Mouse (Mus musculus) intestine, embryonic 14.5 days (tissue): ENCODE results near the gene Drd1. TPM values are rescaled to one million over a fixed set of nuclear protein-coding genes. Genes with fewer than 3 reads are reported as not detected.
A peak's percentile ranks its signal among the peaks of the same experiment; 100 is the strongest.

Experiments used
- ATAC-seq: fragments of 200-750 bp; cut with Nextera tagmentation; replicated peaks from 2 replicates; pipeline ENCODE4 v1.8.0; 2017; ENCODE audit warnings: low read depth, moderate number of reproducible peaks, moderate TSS enrichment, moderate library complexity; ENCODE audit not compliant: low FRiP score, low TSS enrichment
- DNase-seq: peaks from one replicate; pipeline ENCODE4 v3.0.0-alpha.2; 2018; ENCODE audit warnings: low spot score
- H3K27ac ChIP-seq: fragments of 300-500 bp; sonication (generic); 2 replicates; pipeline ENCODE4 v1.5.1; 2014; ENCODE audit warnings: low read depth, mild to moderate bottlenecking, control low read depth
- H3K27me3 ChIP-seq: fragments of 300-500 bp; sonication (generic); replicated peaks from 2 replicates; pipeline ENCODE4 v1.6.1; 2014; ENCODE audit warnings: low read length, control low read depth; ENCODE audit not compliant: control insufficient read depth, insufficient read depth
- H3K36me3 ChIP-seq: fragments of 300-500 bp; sonication (generic); 2 replicates; pipeline ENCODE4 v1.6.1; 2014; ENCODE audit warnings: low read length, control low read depth; ENCODE audit not compliant: control insufficient read depth, insufficient read depth
- H3K4me1 ChIP-seq: fragments of 300-500 bp; sonication (generic); replicated peaks from 2 replicates; pipeline ENCODE4 v1.6.1; 2014; ENCODE audit warnings: low read length, control low read depth, mixed read lengths; ENCODE audit not compliant: control insufficient read depth, insufficient read depth
- H3K4me2 ChIP-seq: fragments of 300-500 bp; sonication (generic); 2 replicates; pipeline ENCODE4 v1.6.1; 2014; ENCODE audit warnings: low read length
- H3K4me3 ChIP-seq: fragments of 300-500 bp; sonication (generic); 2 replicates; pipeline ENCODE4 v1.5.1; 2014; ENCODE audit warnings: low read depth, low read length, control low read depth, mixed read lengths
- H3K9ac ChIP-seq: fragments of 300-500 bp; sonication (generic); 2 replicates; pipeline ENCODE4 v1.6.1; 2014; ENCODE audit warnings: mild to moderate bottlenecking, low read length
- H3K9me3 ChIP-seq: fragments of 300-500 bp; sonication (generic); 2 replicates; pipeline ENCODE4 v1.6.1; 2016; ENCODE audit warnings: low read length, control low read depth; ENCODE audit not compliant: control insufficient read depth
- WGBS: fragments of 180-500 bp; shearing (Covaris S2); extraction: QIAGEN DNeasy Blood & Tissue Kit; methylation state at CpG from one replicate; pipeline ENCODE4 v1.1.7; 2014; 5-methylcytosine and 5-hydroxymethylcytosine counted together
- polyA plus RNA-seq: library from polyadenylated mRNA; unstranded; fragments of >200 nt; fragmentation: Nextera tagmentation; extraction: Ambion mirVana; gene quantifications from 2 replicates; pipeline ENCODE4 v1.2.1, GENCODE M21; 2014

The Drd1 gene
- polyA plus RNA-seq, 1 experiment from 2014 or later, result 0.55 TPM

GRCm38 (mm10) chr13:54071011-54071410 is 15.5 kb upstream of the Drd1 start:
- no peak for DNase-seq
- 92% methylated on average over 9 of the region's 9 CpGs for WGBS
- no peak overlapping the region for H3K4me2 ChIP-seq
- no peak overlapping the region for H3K4me3 ChIP-seq
- no peaks in the 10 kb centered on the region for H3K36me3 ChIP-seq
- no peak for ATAC-seq
- no peak overlapping the region for H3K27ac ChIP-seq
- no peaks in the 10 kb centered on the region for H3K27me3 ChIP-seq
- H3K4me1 ChIP-seq, result peaks cover 7% of the 10 kb centered on the region; the same call in 1 of the 2 replicates
- no peaks in the 10 kb centered on the region for H3K9me3 ChIP-seq
- no peak overlapping the region for H3K9ac ChIP-seq

- H3K4me2 ChIP-seq, result no peak overlapping the region
- H3K9ac ChIP-seq, result no peak overlapping the region
- H3K4me1 ChIP-seq, result peaks cover 4% of the 10 kb centered on the region; the same call in 1 of the 2 replicates
- DNase-seq (no peak), ATAC-seq (no peak)
- no peak overlapping the region for H3K27ac ChIP-seq
- no peaks in the 10 kb centered on the region for H3K9me3 ChIP-seq
- WGBS, result 50% methylated on average over 6 of the region's 6 CpGs
- H3K27me3 ChIP-seq, result no peaks in the 10 kb centered on the region
- no peaks in the 10 kb centered on the region for H3K36me3 ChIP-seq
- no peak overlapping the region for H3K4me3 ChIP-seq
These were observed 12.2 kb upstream of the Drd1 start for GRCm38 (mm10) chr13:54067617-54068166.

- no peak for ATAC-seq
- no peak overlapping the region for H3K4me2 ChIP-seq
- H3K4me1 ChIP-seq, result no peaks in the 10 kb centered on the region
- no peak overlapping the region for H3K4me3 ChIP-seq
- H3K36me3 ChIP-seq, result no peaks in the 10 kb centered on the region
- no peaks in the 10 kb centered on the region for H3K9me3 ChIP-seq
- DNase-seq, result no peak
- no peaks in the 10 kb centered on the region for H3K27me3 ChIP-seq
- H3K27ac ChIP-seq, result no peak overlapping the region
- 77% methylated on average over 3 of the region's 3 CpGs for WGBS
- no peak overlapping the region for H3K9ac ChIP-seq
These were observed 10.7 kb upstream of the Drd1 start for GRCm38 (mm10) chr13:54066081-54066746.

- no peak overlapping the region for H3K4me2 ChIP-seq
- no peak for ATAC-seq
- 0 out of 2 replicates have a peak, but pooled peaks cover 2% of the 10 kb centered on the region for H3K27me3 ChIP-seq
- no peaks in the 10 kb centered on the region for H3K4me1 ChIP-seq
- H3K36me3 ChIP-seq, result no peaks in the 10 kb centered on the region
- H3K27ac ChIP-seq, result no peak overlapping the region
- no peak for DNase-seq
- WGBS, result 4% methylated on average over 3 of the region's 3 CpGs
- no peak overlapping the region for H3K4me3 ChIP-seq
- H3K9ac ChIP-seq, result no peak overlapping the region
- H3K9me3 ChIP-seq, result no peaks in the 10 kb centered on the region
These were observed 7.8 kb upstream of the Drd1 start for GRCm38 (mm10) chr13:54063292-54063691.

DNA sequence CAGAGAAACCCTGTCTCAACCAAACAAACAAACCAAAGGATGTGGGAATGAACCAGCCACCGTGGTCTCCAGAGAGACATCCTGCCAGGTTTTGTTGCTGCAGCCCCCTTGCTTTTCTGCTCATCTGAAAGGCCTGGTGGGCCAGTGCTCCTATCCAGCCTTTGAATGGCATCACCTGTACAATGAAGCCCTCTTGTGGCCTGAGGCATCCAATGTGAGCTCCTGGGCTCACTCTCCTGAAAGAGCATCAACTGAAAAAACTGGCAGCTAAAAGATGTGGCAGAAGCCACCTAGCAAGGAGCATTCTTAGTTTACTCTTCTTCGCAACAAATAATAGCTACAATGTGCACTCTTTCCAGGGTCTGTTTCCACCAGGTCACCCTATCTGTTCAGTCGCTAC is 6.6 kb upstream of the Drd1 start:
- H3K4me1 ChIP-seq, result no peaks in the 10 kb centered on the region
- DNase-seq, result no peak
- H3K27ac ChIP-seq, result no peak overlapping the region
- H3K4me2 ChIP-seq, result no peak overlapping the region
- no peaks in the 10 kb centered on the region for H3K9me3 ChIP-seq
- WGBS, result 81% methylated on average over 3 of the region's 3 CpGs
- H3K4me3 ChIP-seq, result no peak overlapping the region
- no peaks in the 10 kb centered on the region for H3K36me3 ChIP-seq
- no peak for ATAC-seq
- no peak overlapping the region for H3K9ac ChIP-seq
- 0 out of 2 replicates have a peak, but pooled peaks cover 4% of the 10 kb centered on the region for H3K27me3 ChIP-seq

- no peak; the same call in 1 of the 2 replicates for ATAC-seq
These were observed 543 bp downstream of the Drd1 start for GRCm38 (mm10) chr13:54054962-54055361.

DNA sequence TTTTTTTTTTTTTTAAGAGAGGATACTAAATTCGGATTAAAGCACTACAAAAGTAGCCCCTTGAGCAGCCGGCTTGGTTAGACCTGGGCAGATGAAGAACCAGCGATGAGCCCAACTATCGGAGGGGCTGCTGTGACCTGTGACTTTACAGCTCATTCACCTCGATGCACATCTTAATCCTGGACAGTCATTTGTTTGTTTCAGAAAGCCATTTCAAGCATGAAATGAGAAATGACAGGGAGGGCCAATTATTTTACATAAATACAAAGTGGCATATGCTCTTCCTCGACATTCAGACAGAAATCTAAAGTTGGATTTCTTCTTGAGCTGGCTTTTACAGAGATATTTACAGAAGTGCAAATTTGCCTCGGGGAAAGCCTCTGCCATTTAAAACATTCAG is 3.9 kb downstream of the Drd1 start:
- ATAC-seq, result no peak
- 64% methylated on average over 7 of the region's 7 CpGs for WGBS

More at GRCm38 (mm10) chr13:54054962-54055361, 543 bp downstream of the Drd1 start:
- DNase-seq, result no peak
- peaks cover 42% of the 10 kb centered on the region for H3K27me3 ChIP-seq
- peak overlapping the region; percentile 40 for H3K4me3 ChIP-seq
- H3K36me3 ChIP-seq, result no peaks in the 10 kb centered on the region
- H3K27ac ChIP-seq, result no peak overlapping the region
- H3K4me1 ChIP-seq, result 0 out of 2 replicates have a peak, but pooled peaks cover 2% of the 10 kb centered on the region
- H3K4me2 ChIP-seq, result peak overlapping the region; percentile 90
- H3K9ac ChIP-seq, result no peak overlapping the region
- no peaks in the 10 kb centered on the region for H3K9me3 ChIP-seq
- WGBS, result under 1% methylated on average over 20 of the region's 20 CpGs

DNA sequence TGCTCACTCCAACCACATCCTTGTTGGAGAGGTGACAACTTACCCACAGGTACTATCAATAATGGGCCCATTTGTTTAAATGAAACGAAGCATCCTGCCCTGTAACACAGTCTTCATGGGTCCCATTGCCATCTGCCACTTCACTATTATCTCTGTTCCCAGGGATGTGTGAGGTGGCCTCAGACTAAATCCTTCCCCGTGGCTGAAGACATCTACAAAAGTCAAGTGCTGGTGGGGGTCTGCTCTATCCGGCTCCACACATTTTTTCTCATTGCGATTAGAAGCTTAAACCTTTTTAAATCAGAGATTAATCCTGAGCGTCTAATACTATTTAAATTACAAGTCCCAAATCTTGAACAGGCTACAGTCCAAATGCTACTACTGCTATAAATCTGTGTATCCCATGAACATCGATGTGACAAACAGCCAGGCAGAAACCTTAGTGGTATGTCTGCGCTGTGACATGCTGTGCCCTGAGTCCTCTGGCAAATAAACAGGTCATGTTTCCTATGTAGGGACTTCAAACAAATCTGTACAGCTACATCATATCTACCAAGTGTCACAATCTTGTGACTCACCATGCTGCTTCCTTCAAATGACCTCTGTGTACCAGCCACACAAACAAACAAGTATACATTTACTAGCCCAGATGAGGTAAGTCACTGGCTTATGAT is 6.7 kb downstream of the Drd1 start:
- H3K9me3 ChIP-seq, result no peaks in the 10 kb centered on the region
- no peaks in the 10 kb centered on the region for H3K4me1 ChIP-seq
- no peaks in the 10 kb centered on the region for H3K36me3 ChIP-seq
- H3K4me2 ChIP-seq, result no peak overlapping the region
- no peak overlapping the region for H3K27ac ChIP-seq
- ATAC-seq (no peak), DNase-seq (no peak)
- no peak overlapping the region for H3K4me3 ChIP-seq
- H3K9ac ChIP-seq, result no peak overlapping the region
- WGBS, result 82% methylated on average over 7 of the region's 7 CpGs
- peaks cover 18% of the 10 kb centered on the region for H3K27me3 ChIP-seq

More for the DNA sequence above, 3.9 kb downstream of the Drd1 start:
- no peak overlapping the region for H3K27ac ChIP-seq
- H3K9me3 ChIP-seq, result no peaks in the 10 kb centered on the region
- H3K9ac ChIP-seq, result no peak overlapping the region
- H3K4me1 ChIP-seq, result 0 out of 2 replicates have a peak, but pooled peaks cover 2% of the 10 kb centered on the region
- H3K36me3 ChIP-seq, result no peaks in the 10 kb centered on the region
- no peak for DNase-seq
- no peak overlapping the region for H3K4me3 ChIP-seq
- H3K4me2 ChIP-seq, result no peak overlapping the region
- H3K27me3 ChIP-seq, result peaks cover 38% of the 10 kb centered on the region
